Mouse (Mus musculus) kidney, adult 2 months (tissue): ENCODE measurements around the gene Fbxl8.

Source experiments
- CTCF ChIP-seq: fragments of 200-500 bp; conservative IDR thresholded peaks from 2 replicates; pipeline ENCODE4 v1.5.1; 2011; ENCODE audit warnings: low read depth, mild to moderate bottlenecking, control low read depth, low read length, moderate library complexity, mixed read lengths; ENCODE audit not compliant: insufficient read depth, insufficient read length
- POLR2A ChIP-seq: fragments of 200-500 bp; IDR thresholded peaks from one replicate; pipeline ENCODE4 v1.6.1; 2011; ENCODE audit warnings: low read depth, low read length, control low read depth

DNA sequence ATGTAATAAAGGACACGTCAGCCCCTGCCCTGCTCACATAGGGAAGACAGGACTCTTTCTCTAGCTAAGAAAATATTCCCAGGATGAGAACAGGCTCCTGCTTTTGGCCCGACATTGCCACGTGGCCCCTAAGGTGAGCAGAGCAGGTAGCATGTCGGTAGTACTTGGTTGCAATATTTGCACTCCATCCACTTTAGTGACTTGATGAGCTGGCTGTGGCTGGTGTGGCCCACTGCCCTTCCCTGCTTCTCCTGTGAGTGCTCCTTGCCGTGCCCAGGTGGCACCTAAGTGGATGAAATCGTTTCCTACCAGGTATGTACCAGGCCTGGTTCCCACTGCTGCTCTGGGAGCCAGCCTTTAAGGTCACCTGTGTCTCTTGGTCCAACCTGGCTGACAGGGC lies 12.5 kb upstream of the Fbxl8 start:
- TF ChIP-seq POLR2A, result no peak
- no peak for TF ChIP-seq CTCF
